In genomic region chr4:103056909-103057308, GRCm38 (mm10) we compare ENCODE assay signal across 21 mouse cellular contexts. TPM values are rescaled to one million over a fixed set of nuclear protein-coding genes. Genes with fewer than 3 reads are reported as not detected.
DNase-seq lines count a peak whose midpoint lies in the region; ATAC-seq lines count a peak whose summit lies in the region.
"Had no signal": no experiment of that assay in that cellular context is flagged by ENCODE, and none has a peak within 500 bp of the region (broad histone marks: within the 10 kb centered on the region; RNA-seq: fewer than 3 reads in every experiment).

No protein-coding gene starts in this region.

- peak; percentile 62 for DNase-seq in midbrain, embryonic 11.5 days (ENCODE audit: low spot score, missing footprints)
- DNase-seq in brain, adult 2 months (ENCODE audit: low read depth, low spot score), result peak; percentile 45
- DNase-seq in telencephalon, adult 2 months (ENCODE audit: low read depth, low spot score), result peak; percentile 5
- no peak for DNase-seq in spleen, postnatal 4 days (ENCODE audit: low spot score in 2 of 2)
- DNase-seq: adrenal gland, adult 2 months; adrenal gland, postnatal 10 days; adrenal gland, postnatal 25 days; cerebellum, adult 11-12 months; cerebellum, adult 2 months; cerebellum, adult 9-10 months; cerebellum, postnatal 10 days; cerebellum, postnatal 25 days; forebrain, postnatal 0 days had no signal

- WGBS in midbrain, embryonic 11.5 days, result 90% methylated on average over 5 of the region's 5 CpGs
- 87% methylated on average over 5 of the region's 5 CpGs for WGBS in midbrain, embryonic 15.5 days

- no peak overlapping the region for H3K9ac ChIP-seq in midbrain, embryonic 11.5 days (ENCODE audit: low read length)
- H3K9ac ChIP-seq in midbrain, embryonic 15.5 days, result no peak overlapping the region
- H3K9ac ChIP-seq: embryonic facial prominence, embryonic 12.5 days; forebrain, embryonic 13.5 days; forebrain, embryonic 15.5 days; forebrain, postnatal 0 days had no signal

- no peaks in the 10 kb centered on the region for H3K27me3 ChIP-seq in midbrain, embryonic 11.5 days (ENCODE audit: control insufficient read depth, insufficient read depth, low read length)
- H3K27me3 ChIP-seq in midbrain, embryonic 15.5 days (replicated peaks), result no peaks in the 10 kb centered on the region
- H3K27me3 ChIP-seq: embryonic facial prominence, embryonic 12.5 days; forebrain, embryonic 13.5 days; forebrain, embryonic 15.5 days had no signal

- H3K4me3 ChIP-seq in midbrain, embryonic 11.5 days (ENCODE audit: low read depth, low read length), result no peak overlapping the region
- no peak overlapping the region for H3K4me3 ChIP-seq in midbrain, embryonic 15.5 days
- H3K4me3 ChIP-seq: embryonic facial prominence, embryonic 10.5 days; embryonic facial prominence, embryonic 12.5 days; forebrain, embryonic 13.5 days; forebrain, embryonic 15.5 days had no signal

- ATAC-seq in midbrain, embryonic 11.5 days (ENCODE audit: low FRiP score), result no peak
- ATAC-seq in midbrain, embryonic 15.5 days (replicated peaks), result no peak
- ATAC-seq: forebrain, embryonic 13.5 days; forebrain, embryonic 15.5 days; forebrain, postnatal 0 days had no signal

- no peak overlapping the region for H3K27ac ChIP-seq in midbrain, embryonic 11.5 days (ENCODE audit: low read depth, low read length)
- H3K27ac ChIP-seq in midbrain, embryonic 15.5 days, result no peak overlapping the region
- H3K27ac ChIP-seq: embryonic facial prominence, embryonic 10.5 days; embryonic facial prominence, embryonic 12.5 days; forebrain, embryonic 13.5 days; forebrain, embryonic 15.5 days had no signal

- H3K36me3 ChIP-seq in midbrain, embryonic 11.5 days (ENCODE audit: control insufficient read depth, insufficient read depth, low read length), result no peaks in the 10 kb centered on the region
- no peaks in the 10 kb centered on the region for H3K36me3 ChIP-seq in midbrain, embryonic 15.5 days (replicated peaks)
- H3K36me3 ChIP-seq: embryonic facial prominence, embryonic 12.5 days; forebrain, embryonic 15.5 days had no signal

- H3K9me3 ChIP-seq in midbrain, embryonic 11.5 days (ENCODE audit: control insufficient read depth, low read length), result no peaks in the 10 kb centered on the region
- no peaks in the 10 kb centered on the region for H3K9me3 ChIP-seq in midbrain, embryonic 15.5 days
- H3K9me3 ChIP-seq: embryonic facial prominence, embryonic 10.5 days; embryonic facial prominence, embryonic 12.5 days; forebrain, embryonic 13.5 days; forebrain, embryonic 15.5 days had no signal

- H3K4me1 ChIP-seq in midbrain, embryonic 11.5 days (ENCODE audit: control insufficient read depth, insufficient read depth, low read length), result no peaks in the 10 kb centered on the region
- no peaks in the 10 kb centered on the region for H3K4me1 ChIP-seq in midbrain, embryonic 15.5 days
- H3K4me1 ChIP-seq: embryonic facial prominence, embryonic 10.5 days; embryonic facial prominence, embryonic 12.5 days; forebrain, embryonic 13.5 days; forebrain, embryonic 15.5 days had no signal

- H3K4me2 ChIP-seq in midbrain, embryonic 11.5 days, result no peak overlapping the region
- H3K4me2 ChIP-seq in midbrain, embryonic 15.5 days, result no peak overlapping the region
- H3K4me2 ChIP-seq: embryonic facial prominence, embryonic 12.5 days; forebrain, embryonic 13.5 days; forebrain, embryonic 15.5 days had no signal

RNA-seq across cellular contexts. Expression of gene Insl5, which starts 30.3 kb away (rescaled TPM):
- polyA plus RNA-seq in midbrain, embryonic 11.5 days (2014; fragmentation: Nextera tagmentation; extraction: Ambion mirVana), result 0.23 and 0.43 TPM in 2 replicates
- polyA plus RNA-seq in midbrain, embryonic 15.5 days (2015; fragmentation: Nextera tagmentation; extraction: Ambion mirVana), result 0.30 and 0.52 TPM in 2 replicates
- polyA plus RNA-seq: C2C12; embryonic facial prominence, embryonic 14.5 days; forebrain, embryonic 11.5 days; forebrain, embryonic 15.5 days; forebrain, postnatal 0 days had no signal

RNA-seq across cellular contexts. Expression of gene Mier1, which starts 57.3 kb away (rescaled TPM):
- polyA plus RNA-seq in midbrain, embryonic 11.5 days (2014; fragmentation: Nextera tagmentation; extraction: Ambion mirVana), result 31.8 and 37.7 TPM in 2 replicates
- 27.7 and 29.9 TPM in 2 replicates for polyA plus RNA-seq in midbrain, embryonic 15.5 days (2015; fragmentation: Nextera tagmentation; extraction: Ambion mirVana)

RNA-seq across cellular contexts. Expression of gene Wdr78, which starts 57.4 kb away (rescaled TPM):
- polyA plus RNA-seq in midbrain, embryonic 11.5 days (2014; fragmentation: Nextera tagmentation; extraction: Ambion mirVana), result 5.5 and 6.8 TPM in 2 replicates
- 5.4 and 5.6 TPM in 2 replicates for polyA plus RNA-seq in midbrain, embryonic 15.5 days (2015; fragmentation: Nextera tagmentation; extraction: Ambion mirVana)

Comparison
In these comparisons a context has a peak if more than half of its experiments do, and no peak if none do; other contexts are left out.
1. DNase-seq: peak in midbrain, embryonic 11.5 days (single experiment), brain, adult 2 months (single experiment) and telencephalon, adult 2 months (single experiment); none in spleen, postnatal 4 days (0 of 2).